Comparison of ENCODE assay signal across 19 mouse cellular contexts in the genomic region with DNA sequence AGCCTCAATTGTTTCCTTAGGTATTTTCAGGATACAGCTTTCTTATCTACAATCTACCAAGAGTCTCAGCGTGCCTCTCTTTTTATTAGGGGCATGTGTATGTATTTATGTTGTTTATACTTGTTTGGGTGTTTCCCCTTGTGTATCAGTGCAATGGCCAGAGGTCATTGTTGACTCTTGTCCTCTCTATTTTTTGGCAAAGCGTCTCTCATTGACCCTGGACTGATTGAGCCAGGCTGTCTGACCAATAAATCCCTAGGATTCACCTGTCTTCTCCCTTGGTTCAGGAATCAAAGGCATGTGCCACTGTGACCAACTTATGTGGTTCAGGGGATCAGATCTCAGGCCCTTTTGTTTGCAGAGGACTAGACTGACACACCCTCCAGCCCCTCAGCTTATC.
"Had no signal": no experiment of that assay in that cellular context is flagged by ENCODE, and none has a peak within 500 bp of the region (broad histone marks: within the 10 kb centered on the region; RNA-seq: fewer than 3 reads in every experiment).

No protein-coding gene starts in this region.

- H3K9ac ChIP-seq: limb, embryonic 15.5 days; liver, embryonic 14.5 days; lung, embryonic 15.5 days; midbrain, embryonic 13.5 days; neural tube, embryonic 12.5 days; stomach, embryonic 15.5 days had no signal

- H3K4me1 ChIP-seq: lung, embryonic 15.5 days; neural tube, embryonic 12.5 days; stomach, embryonic 15.5 days had no signal

- DNase-seq: kidney, adult 18-20 months; kidney, adult 9 months; kidney, postnatal 14 days; kidney, postnatal 4 days; layer of hippocampus, adult 9-11 months; lung, postnatal 10 days; retina, postnatal 1 day; right cerebral cortex, postnatal 25 days; spleen, adult 18-20 months; thymus, postnatal 25 days had no signal

- ATAC-seq: hindbrain, postnatal 0 days; inflammation-experienced regulatory T-cells, adult 6 months; intestine, embryonic 16.5 days; midbrain, embryonic 13.5 days had no signal

- H3K36me3 ChIP-seq: limb, embryonic 15.5 days; lung, embryonic 15.5 days; midbrain, embryonic 13.5 days; neural tube, embryonic 12.5 days; stomach, embryonic 15.5 days had no signal

- H3K4me3 ChIP-seq: limb, embryonic 15.5 days; lung, embryonic 15.5 days; midbrain, embryonic 13.5 days; neural tube, embryonic 12.5 days; stomach, embryonic 15.5 days had no signal

- H3K27ac ChIP-seq: hindbrain, postnatal 0 days; limb, embryonic 15.5 days; liver, embryonic 14.5 days; lung, embryonic 15.5 days; midbrain, embryonic 13.5 days; neural tube, embryonic 12.5 days; stomach, embryonic 15.5 days had no signal

- H3K9me3 ChIP-seq: limb, embryonic 15.5 days; lung, embryonic 15.5 days; midbrain, embryonic 13.5 days; neural tube, embryonic 12.5 days; stomach, embryonic 15.5 days had no signal

- H3K27me3 ChIP-seq: limb, embryonic 15.5 days; lung, embryonic 15.5 days; midbrain, embryonic 13.5 days; neural tube, embryonic 12.5 days; stomach, embryonic 15.5 days had no signal

- H3K4me2 ChIP-seq: limb, embryonic 15.5 days; lung, embryonic 15.5 days; midbrain, embryonic 13.5 days; neural tube, embryonic 12.5 days; stomach, embryonic 15.5 days had no signal
